Mouse (Mus musculus) right cerebral cortex, postnatal 25 days (tissue): ENCODE data around the gene Il1r1.

Source experiments
- DNase-seq: peaks from one replicate; pipeline ENCODE4 v3.0.0; 2022

Gene Il1r1

GRCm38 (mm10) chr1:40224539-40225284 is at the start of gene Il1r1:
Il1r1 (plus strand) TSS chr1:40225080.
- no peak for DNase-seq

GRCm38 (mm10) chr1:40175123-40175522 is 49.8 kb upstream of the Il1r1 start:
- no peak for DNase-seq

GRCm38 (mm10) chr1:40175797-40176196 is 49.1 kb upstream of the Il1r1 start:
- no peak for DNase-seq

- no peak for DNase-seq
Measured at GRCm38 (mm10) chr1:40179031-40179430, 45.8 kb upstream of the Il1r1 start.

GRCm38 (mm10) chr1:40179493-40179892 is 45.4 kb upstream of the Il1r1 start:
- DNase-seq: no peak

- DNase-seq: no peak
Measured at GRCm38 (mm10) chr1:40180861-40181260, 44.0 kb upstream of the Il1r1 start.

- DNase-seq: no peak
Measured at GRCm38 (mm10) chr1:40181716-40182115, 43.2 kb upstream of the Il1r1 start.

GRCm38 (mm10) chr1:40183410-40183809 is 41.5 kb upstream of the Il1r1 start:
- DNase-seq: no peak

GRCm38 (mm10) chr1:40187961-40188360 is 36.9 kb upstream of the Il1r1 start:
- DNase-seq: no peak

- DNase-seq: no peak
Measured at GRCm38 (mm10) chr1:40190025-40190424, 34.9 kb upstream of the Il1r1 start.

- no peak for DNase-seq
Measured at GRCm38 (mm10) chr1:40190837-40191236, 34.0 kb upstream of the Il1r1 start.

- no peak for DNase-seq
Measured at GRCm38 (mm10) chr1:40194279-40194678, 30.6 kb upstream of the Il1r1 start.

- no peak for DNase-seq
Measured at GRCm38 (mm10) chr1:40213337-40214159, 11.3 kb upstream of the Il1r1 start.

- no peak for DNase-seq
Measured at GRCm38 (mm10) chr1:40217521-40217920, 7.4 kb upstream of the Il1r1 start.

GRCm38 (mm10) chr1:40218603-40219002 is 6.3 kb upstream of the Il1r1 start:
- no peak for DNase-seq

GRCm38 (mm10) chr1:40220549-40220948 is 4.3 kb upstream of the Il1r1 start:
- DNase-seq: no peak

- no peak for DNase-seq
Measured at GRCm38 (mm10) chr1:40221864-40222263, 3.0 kb upstream of the Il1r1 start.

- DNase-seq: no peak
Measured at GRCm38 (mm10) chr1:40222680-40223079, 2.2 kb upstream of the Il1r1 start.

- DNase-seq: no peak
Measured at GRCm38 (mm10) chr1:40223591-40223990, 1.3 kb upstream of the Il1r1 start.

GRCm38 (mm10) chr1:40225580-40225979 is 700 bp downstream of the Il1r1 start:
- DNase-seq: no peak

GRCm38 (mm10) chr1:40229033-40229432 is 4.2 kb downstream of the Il1r1 start:
- DNase-seq: no peak

GRCm38 (mm10) chr1:40229771-40230280 is 4.9 kb downstream of the Il1r1 start:
- no peak for DNase-seq

- DNase-seq: no peak
Measured at GRCm38 (mm10) chr1:40230336-40230735, 5.5 kb downstream of the Il1r1 start.

GRCm38 (mm10) chr1:40231116-40231515 is 6.2 kb downstream of the Il1r1 start:
- no peak for DNase-seq
